Comparison of ENCODE assay signal across 24 mouse cellular contexts in genomic region chr9:55240852-55241251, GRCm38 (mm10).
"Had no signal": no experiment of that assay in that cellular context is flagged by ENCODE, and none has a peak within 500 bp of the region (broad histone marks: within the 10 kb centered on the region; RNA-seq: fewer than 3 reads in every experiment).

No protein-coding gene starts in this region.

- H3K27me3 ChIP-seq: heart, embryonic 12.5 days; hindbrain, embryonic 12.5 days; limb, embryonic 12.5 days; liver, embryonic 13.5 days had no signal

- H3K9me3 ChIP-seq: heart, embryonic 12.5 days; hindbrain, embryonic 10.5 days; hindbrain, embryonic 12.5 days; limb, embryonic 10.5 days; limb, embryonic 12.5 days; liver, embryonic 13.5 days had no signal

- H3K27ac ChIP-seq: gastrocnemius, adult 2 months; heart, adult 2 months; hindbrain, embryonic 10.5 days; hindbrain, embryonic 12.5 days; hindbrain, embryonic 14.5 days; layer of hippocampus, adult 2 months; left cerebral cortex, adult 2 months; limb, embryonic 10.5 days; limb, embryonic 12.5 days; liver, embryonic 13.5 days had no signal

- H3K9ac ChIP-seq: heart, embryonic 12.5 days; hindbrain, embryonic 12.5 days; hindbrain, embryonic 14.5 days; limb, embryonic 12.5 days; liver, embryonic 13.5 days had no signal

- H3K36me3 ChIP-seq: heart, embryonic 12.5 days; hindbrain, embryonic 10.5 days; hindbrain, embryonic 12.5 days; limb, embryonic 10.5 days; limb, embryonic 12.5 days; liver, embryonic 13.5 days had no signal

- H3K4me2 ChIP-seq: heart, embryonic 12.5 days; hindbrain, embryonic 12.5 days; hindbrain, embryonic 14.5 days; limb, embryonic 12.5 days; liver, embryonic 11.5 days; liver, embryonic 13.5 days had no signal

- H3K4me1 ChIP-seq: hindbrain, embryonic 10.5 days; hindbrain, embryonic 12.5 days; limb, embryonic 10.5 days; limb, embryonic 12.5 days; liver, embryonic 13.5 days had no signal

- ATAC-seq: hindbrain, embryonic 16.5 days; inflammation-experienced regulatory T-cells, adult 6 months; intestine, postnatal 0 days had no signal

- H3K4me3 ChIP-seq: gastrocnemius, adult 2 months; heart, adult 2 months; heart, embryonic 12.5 days; hindbrain, embryonic 10.5 days; hindbrain, embryonic 12.5 days; layer of hippocampus, adult 2 months; left cerebral cortex, adult 2 months; limb, embryonic 10.5 days; limb, embryonic 12.5 days; liver, embryonic 13.5 days had no signal

- DNase-seq: gastrocnemius, adult 2 months; gastrocnemius, postnatal 10 days; gastrocnemius, postnatal 25 days; heart, adult 2 months; heart, postnatal 10 days; heart, postnatal 4 days; kidney, adult 18-20 months; kidney, adult 8-10 months; kidney, postnatal 10 days; kidney, postnatal 25 days; kidney, postnatal 4 days; liver, embryonic 13.5 days had no signal
